ENCODE assay signal across 20 mouse cellular contexts in genomic region chr16:44976892-44977633, GRCm38 (mm10). TPM values are rescaled to one million over a fixed set of nuclear protein-coding genes. Genes with fewer than 3 reads are reported as not detected.
DNase-seq lines count a peak whose midpoint lies in the region; ATAC-seq lines count a peak whose summit lies in the region.
"Had no signal": no experiment of that assay in that cellular context is flagged by ENCODE, and none has a peak within 500 bp of the region (broad histone marks: within the 10 kb centered on the region; RNA-seq: fewer than 3 reads in every experiment).

No protein-coding gene starts in this region.

- H3K36me3 ChIP-seq in forebrain, embryonic 15.5 days, result no peaks in the 10 kb centered on the region
- H3K36me3 ChIP-seq in forebrain, embryonic 10.5 days (replicated peaks), result no peaks in the 10 kb centered on the region
- no peaks in the 10 kb centered on the region for H3K36me3 ChIP-seq in stomach, embryonic 15.5 days
- no peaks in the 10 kb centered on the region for H3K36me3 ChIP-seq in heart, embryonic 10.5 days
- H3K36me3 ChIP-seq: embryonic facial prominence, embryonic 12.5 days; hindbrain, embryonic 10.5 days; midbrain, embryonic 12.5 days had no signal

- 29% methylated on average over 6 of the region's 6 CpGs for WGBS in forebrain, embryonic 15.5 days
- 69% methylated on average over 6 of the region's 6 CpGs for WGBS in forebrain, embryonic 10.5 days
- 19% methylated on average over 6 of the region's 6 CpGs for WGBS in large intestine, adult 2 months
- 27% methylated on average over 6 of the region's 6 CpGs for WGBS in stomach, embryonic 15.5 days
- WGBS in heart, embryonic 10.5 days, result 70% methylated on average over 6 of the region's 6 CpGs

- no peaks in the 10 kb centered on the region for H3K9me3 ChIP-seq in forebrain, embryonic 15.5 days
- no peaks in the 10 kb centered on the region for H3K9me3 ChIP-seq in forebrain, embryonic 10.5 days
- H3K9me3 ChIP-seq in stomach, embryonic 15.5 days, result no peaks in the 10 kb centered on the region
- H3K9me3 ChIP-seq in heart, embryonic 10.5 days, result no peaks in the 10 kb centered on the region
- H3K9me3 ChIP-seq: embryonic facial prominence, embryonic 12.5 days; hindbrain, embryonic 10.5 days; midbrain, embryonic 12.5 days had no signal

- H3K27me3 ChIP-seq in forebrain, embryonic 15.5 days, result no peaks in the 10 kb centered on the region
- H3K27me3 ChIP-seq in forebrain, embryonic 10.5 days (ENCODE audit: poor library complexity, severe bottlenecking), result no peaks in the 10 kb centered on the region
- no peaks in the 10 kb centered on the region for H3K27me3 ChIP-seq in stomach, embryonic 15.5 days (replicated peaks)
- no peaks in the 10 kb centered on the region for H3K27me3 ChIP-seq in heart, embryonic 10.5 days (ENCODE audit: insufficient read depth, poor library complexity, severe bottlenecking)
- H3K27me3 ChIP-seq: embryonic facial prominence, embryonic 12.5 days; midbrain, embryonic 12.5 days had no signal

- no peak for DNase-seq in forebrain, embryonic 10.5 days (ENCODE audit: extremely low spot score, low spot score)
- peak; percentile 26 for DNase-seq in forelimb bud, embryonic 11.5 days (ENCODE audit: low read depth, low spot score)
- peak; percentile 21 for DNase-seq in large intestine, adult 2 months (ENCODE audit: low read depth, low spot score)
- no peak for DNase-seq in heart, embryonic 10.5 days (ENCODE audit: low spot score)
- DNase-seq: adrenal gland, adult 8-10 months; cerebellum, adult 11-12 months; cerebellum, postnatal 14 days; gastrocnemius, postnatal 36 days; liver; lung, postnatal 14 days; retina, postnatal 1 day; thymus, postnatal 36 days had no signal

- H3K4me2 ChIP-seq in forebrain, embryonic 15.5 days (replicated peaks), result no peak overlapping the region
- no peak overlapping the region for H3K4me2 ChIP-seq in stomach, embryonic 15.5 days
- H3K4me2 ChIP-seq: embryonic facial prominence, embryonic 12.5 days; midbrain, embryonic 12.5 days had no signal

- H3K4me1 ChIP-seq in forebrain, embryonic 15.5 days, result no peaks in the 10 kb centered on the region
- no peaks in the 10 kb centered on the region for H3K4me1 ChIP-seq in forebrain, embryonic 10.5 days
- no peaks in the 10 kb centered on the region for H3K4me1 ChIP-seq in stomach, embryonic 15.5 days
- no peaks in the 10 kb centered on the region for H3K4me1 ChIP-seq in heart, embryonic 10.5 days
- H3K4me1 ChIP-seq: hindbrain, embryonic 10.5 days; midbrain, embryonic 12.5 days had no signal

- H3K9ac ChIP-seq in forebrain, embryonic 15.5 days (replicated peaks), result no peak overlapping the region
- H3K9ac ChIP-seq in stomach, embryonic 15.5 days, result no peak overlapping the region
- H3K9ac ChIP-seq: embryonic facial prominence, embryonic 12.5 days; midbrain, embryonic 12.5 days had no signal

- no peak overlapping the region for H3K27ac ChIP-seq in forebrain, embryonic 15.5 days (replicated peaks)
- H3K27ac ChIP-seq in forebrain, embryonic 10.5 days, result no peak overlapping the region
- H3K27ac ChIP-seq in stomach, embryonic 15.5 days, result no peak overlapping the region
- no peak overlapping the region for H3K27ac ChIP-seq in heart, embryonic 10.5 days
- H3K27ac ChIP-seq: embryonic facial prominence, embryonic 12.5 days; hindbrain, embryonic 10.5 days; midbrain, embryonic 12.5 days had no signal

- no peak overlapping the region for H3K4me3 ChIP-seq in forebrain, embryonic 15.5 days
- no peak overlapping the region for H3K4me3 ChIP-seq in forebrain, embryonic 10.5 days
- H3K4me3 ChIP-seq in stomach, embryonic 15.5 days (replicated peaks), result no peak overlapping the region
- no peak overlapping the region for H3K4me3 ChIP-seq in heart, embryonic 10.5 days
- H3K4me3 ChIP-seq: embryonic facial prominence, embryonic 12.5 days; hindbrain, embryonic 10.5 days; midbrain, embryonic 12.5 days had no signal

- peak; percentile 35; the same call in 1 of the 2 replicates for ATAC-seq in forebrain, embryonic 15.5 days (replicated peaks)
- ATAC-seq in stomach, embryonic 15.5 days (ENCODE audit: insufficient read depth, low FRiP score, low read depth), result peak; percentile 63
- no peak for ATAC-seq in cerebellum, adult (ENCODE audit: insufficient number of reproducible peaks, low FRiP score, low TSS enrichment)

RNA-seq across cellular contexts. Expression of gene Cd200r3, which starts 33.6 kb away (rescaled TPM):
- not detected in 2 replicates for polyA plus RNA-seq in forebrain, embryonic 15.5 days (2015; fragmentation: Nextera tagmentation; extraction: Ambion mirVana)
- not detected in 2 replicates for polyA plus RNA-seq in forebrain, embryonic 10.5 days (2016; fragmentation: Nextera tagmentation; extraction: Ambion mirVana)
- 0.09 TPM in 1 of 2 replicates, not detected in the other for polyA plus RNA-seq in large intestine, adult 2 months (2012; rRNA removed)
- 1.4 and 1.6 TPM in 2 replicates for polyA plus RNA-seq in stomach, embryonic 15.5 days (2015; fragmentation: Nextera tagmentation; extraction: Ambion mirVana)
- 0.36 and 0.54 TPM in 2 replicates for polyA plus RNA-seq in heart, embryonic 10.5 days (2016; fragmentation: Nextera tagmentation; extraction: Ambion mirVana)
- polyA plus RNA-seq: embryonic facial prominence, embryonic 12.5 days; hindbrain, embryonic 10.5 days; kidney, embryonic 14.5 days; midbrain, embryonic 12.5 days; neural tube, embryonic 11.5 days had no signal

Comparison
In these comparisons a context has a peak if more than half of its experiments do, and no peak if none do; other contexts are left out.
1. DNase-seq: peak in forelimb bud, embryonic 11.5 days (single experiment) and large intestine, adult 2 months (single experiment); none in forebrain, embryonic 10.5 days (single experiment) and heart, embryonic 10.5 days (single experiment).